Mouse (Mus musculus) common myeloid progenitor, adult 5-6 weeks (primary cell): Measurements from ENCODE around the gene Cd300lg. TPM values are rescaled to one million over a fixed set of nuclear protein-coding genes. Genes with fewer than 3 reads are reported as not detected.
A peak's percentile ranks its signal among the peaks of the same experiment; 100 is the strongest.

ENCODE experiments used
- ATAC-seq: replicated peaks from 2 replicates; pipeline ENCODE4 v1.8.0; 2016; ENCODE audit warnings: low read depth, mild to moderate bottlenecking, moderate TSS enrichment, inconsistent platforms; ENCODE audit not compliant: poor library complexity, severe bottlenecking
- total RNA-seq: library from RNA; stranded (forward); fragments of 200-1000, 187-1606 nt; gene quantifications from 2 replicates; pipeline ENCODE4 v1.2.3, GENCODE M21; 2017

The Cd300lg gene
- total RNA-seq, 1 experiment from 2014 or later: 0.78 TPM

GRCm38 (mm10) chr11:102046607-102047006 is 5.3 kb downstream of the Cd300lg start:
- ATAC-seq: no peak

GRCm38 (mm10) chr11:102049875-102050482 is 8.7 kb downstream of the Cd300lg start:
- ATAC-seq: no peak

GRCm38 (mm10) chr11:102051541-102051940 is 10.2 kb downstream of the Cd300lg start:
- no peak for ATAC-seq

GRCm38 (mm10) chr11:102051954-102052353 is 10.6 kb downstream of the Cd300lg start:
- no peak for ATAC-seq

GRCm38 (mm10) chr11:102052697-102053096 is 11.4 kb downstream of the Cd300lg start:
- ATAC-seq: no peak

- no peak for ATAC-seq
Observed at GRCm38 (mm10) chr11:102053183-102053582, 11.9 kb downstream of the Cd300lg start.

GRCm38 (mm10) chr11:102053847-102054246 is 12.5 kb downstream of the Cd300lg start:
- peak; percentile 63; the same call in 1 of the 2 replicates for ATAC-seq

- ATAC-seq: peak; percentile 87
Observed at GRCm38 (mm10) chr11:102061236-102061940, 20.1 kb downstream of the Cd300lg start.

- no peak for ATAC-seq
Observed at GRCm38 (mm10) chr11:102061941-102062473, 20.7 kb downstream of the Cd300lg start.

- ATAC-seq: no peak
Observed at GRCm38 (mm10) chr11:102063076-102063475, 21.8 kb downstream of the Cd300lg start.

GRCm38 (mm10) chr11:102068969-102069368 is 27.7 kb downstream of the Cd300lg start:
- peak; percentile 50; the same call in 1 of the 2 replicates for ATAC-seq

- ATAC-seq: no peak
Observed at GRCm38 (mm10) chr11:102069633-102070032, 28.3 kb downstream of the Cd300lg start.

- ATAC-seq: no peak
Observed at GRCm38 (mm10) chr11:102070426-102070825, 29.1 kb downstream of the Cd300lg start.

- ATAC-seq: no peak
Observed at GRCm38 (mm10) chr11:102072729-102073128, 31.4 kb downstream of the Cd300lg start.

- no peak for ATAC-seq
Observed at GRCm38 (mm10) chr11:102073722-102074121, 32.4 kb downstream of the Cd300lg start.

- no peak for ATAC-seq
Observed at GRCm38 (mm10) chr11:102082322-102082721, 41.0 kb downstream of the Cd300lg start.

- ATAC-seq: no peak
Observed at GRCm38 (mm10) chr11:102083193-102083592, 41.9 kb downstream of the Cd300lg start.

GRCm38 (mm10) chr11:102084159-102084558 is 42.9 kb downstream of the Cd300lg start:
- no peak for ATAC-seq

GRCm38 (mm10) chr11:102086331-102086730 is 45.0 kb downstream of the Cd300lg start:
- ATAC-seq: peak; percentile 42

GRCm38 (mm10) chr11:102087081-102087751 is 45.9 kb downstream of the Cd300lg start:
- peak; percentile 23 for ATAC-seq
